Mouse (Mus musculus): Measurements from ENCODE around the gene Actbl2. TPM values are rescaled to one million over a fixed set of nuclear protein-coding genes. Genes with fewer than 3 reads are reported as not detected.
A peak's percentile ranks its signal among the peaks of the same experiment; 100 is the strongest.

Actbl2 gene
- total RNA-seq, 4 experiments from 2014 or later = 0.13 TPM; not detected in 3

DNA sequence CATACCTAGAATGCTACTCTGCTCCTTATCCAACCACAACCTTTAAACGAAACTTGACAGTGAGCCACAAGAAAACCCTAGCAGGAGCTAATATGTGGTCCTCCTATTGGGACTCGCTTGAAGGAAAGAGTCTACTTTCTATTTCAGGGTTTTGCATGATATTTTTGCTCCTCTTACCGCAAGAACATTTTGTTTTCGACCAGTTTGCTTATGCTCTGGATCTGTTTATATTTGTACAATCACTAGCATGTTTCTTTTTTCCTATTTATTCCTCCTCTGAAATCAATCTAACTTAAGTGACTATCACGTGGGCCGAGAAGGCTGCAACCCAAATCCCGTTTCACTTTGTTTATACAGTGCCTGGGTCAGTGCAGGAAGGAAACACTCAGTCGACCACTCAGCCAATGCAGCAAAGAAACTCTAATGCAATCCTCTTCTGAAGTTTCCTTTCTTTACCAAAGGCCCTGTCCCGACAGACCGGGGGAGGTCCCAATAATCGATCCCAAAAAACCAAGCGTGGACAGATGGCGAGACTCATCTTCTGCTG is 15.0 kb downstream of the Actbl2 start:
- DNase-seq (ENCODE audit: low spot score in 2 of 2) = no peak

GRCm38 (mm10) chr13:111271868-111272267 is 17.1 kb downstream of the Actbl2 start:
- DNase-seq (ENCODE audit: low spot score in 2 of 2) = no peak

- no peak for DNase-seq (ENCODE audit: low spot score in 2 of 2)
These were observed 31.9 kb downstream of the Actbl2 start for GRCm38 (mm10) chr13:111286461-111287385.

- no peak for DNase-seq (ENCODE audit: low spot score in 2 of 2)
These were observed 36.5 kb downstream of the Actbl2 start for GRCm38 (mm10) chr13:111291161-111291957.

GRCm38 (mm10) chr13:111291958-111292493 is 37.2 kb downstream of the Actbl2 start:
- peak; percentile 40 to 58 for DNase-seq (ENCODE audit: low spot score in 2 of 2)

DNA sequence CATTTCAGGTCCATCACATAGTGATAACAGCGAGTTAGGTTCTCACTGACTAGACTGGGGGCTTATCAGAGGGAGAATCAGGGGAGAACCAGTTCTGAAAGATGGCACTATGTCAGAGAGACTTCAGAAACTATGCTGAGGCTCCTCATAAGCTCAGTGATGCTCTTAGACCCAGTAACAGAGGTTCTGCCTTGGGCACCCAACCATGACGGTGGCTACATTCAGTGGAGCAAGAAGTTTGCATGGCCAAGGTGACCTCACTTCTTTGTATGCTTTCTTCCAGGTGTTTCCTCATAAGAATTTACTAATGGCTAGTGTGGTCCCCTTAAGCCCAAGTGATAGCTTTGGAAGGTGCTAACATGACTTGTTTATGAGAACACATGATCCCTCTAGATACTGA is 38.7 kb downstream of the Actbl2 start:
- DNase-seq (ENCODE audit: low spot score in 2 of 2) = no peak

- no peak for DNase-seq (ENCODE audit: low spot score in 2 of 2)
These were observed 40.2 kb downstream of the Actbl2 start for GRCm38 (mm10) chr13:111294965-111295494.

DNA sequence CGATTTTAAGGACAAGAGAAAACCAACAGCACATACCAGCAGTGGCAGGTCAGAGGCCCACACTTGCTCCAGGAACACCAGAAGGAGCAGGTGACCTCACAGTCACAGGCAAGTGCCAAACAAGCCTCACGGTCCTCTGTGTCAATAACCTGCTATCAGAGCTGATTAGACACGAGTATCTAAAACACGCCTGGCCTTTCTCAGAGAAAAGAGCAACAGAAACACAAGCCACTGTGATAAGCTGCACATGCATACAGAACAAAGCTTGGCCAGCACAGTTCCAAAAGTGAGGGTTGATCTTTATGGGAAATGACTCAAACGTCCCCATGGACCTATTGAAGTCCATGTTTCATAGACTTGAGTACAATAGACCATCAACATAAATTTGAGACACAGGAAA is 41.2 kb downstream of the Actbl2 start:
- DNase-seq (ENCODE audit: low spot score in 2 of 2) = no peak

GRCm38 (mm10) chr13:111297614-111298013 is 42.8 kb downstream of the Actbl2 start:
- DNase-seq (ENCODE audit: low spot score in 2 of 2) = no peak

DNA sequence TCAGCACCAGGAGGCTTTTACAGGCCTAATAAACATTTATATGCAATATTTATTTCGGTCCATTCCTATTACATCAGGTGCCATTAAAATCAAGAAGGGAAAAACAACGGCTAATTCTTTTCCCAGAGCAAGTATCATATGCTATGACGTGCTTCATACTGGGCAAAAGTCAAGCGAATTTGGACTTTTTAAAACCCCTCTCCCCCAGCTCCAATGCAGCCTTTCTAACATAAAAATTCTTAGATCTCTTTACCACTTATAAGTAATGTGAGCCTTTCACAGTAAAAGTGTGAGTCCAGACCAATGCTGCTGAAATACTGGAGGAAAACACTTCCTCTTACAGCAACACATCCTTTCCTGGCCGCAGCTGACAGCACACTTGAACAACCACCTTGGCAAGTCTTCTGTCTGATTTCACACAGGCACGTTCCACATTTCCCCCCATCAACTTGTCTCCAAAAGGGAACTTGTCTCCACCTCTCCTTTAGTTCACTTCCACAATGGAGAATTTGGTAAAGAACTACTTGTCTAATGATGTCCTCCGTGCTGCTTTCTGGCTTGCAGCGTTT is 44.4 kb downstream of the Actbl2 start:
- no peak for DNase-seq (ENCODE audit: low spot score in 2 of 2)

GRCm38 (mm10) chr13:111300846-111301245 is 46.0 kb downstream of the Actbl2 start:
- no peak for DNase-seq (ENCODE audit: low spot score in 2 of 2)

DNA sequence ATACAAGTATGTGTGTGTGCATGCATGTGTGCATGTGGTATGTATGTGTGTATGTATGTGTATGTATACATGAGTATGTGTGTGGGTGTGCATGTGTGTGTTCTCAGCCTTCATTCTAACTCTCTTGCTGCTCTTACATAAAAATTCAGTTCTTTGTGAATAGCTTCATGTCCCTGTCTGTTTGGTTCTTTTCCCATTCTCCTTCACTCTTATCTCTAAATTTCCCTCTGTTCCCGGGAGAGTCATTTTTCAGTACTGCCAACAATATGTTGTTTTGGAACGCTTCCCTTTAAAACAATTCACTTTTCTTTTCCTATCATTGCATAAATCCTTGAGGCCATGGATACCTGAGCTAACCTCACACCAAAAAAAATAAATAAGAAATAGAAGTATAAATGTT is 46.6 kb downstream of the Actbl2 start:
- DNase-seq (ENCODE audit: low spot score in 2 of 2) = no peak

DNA sequence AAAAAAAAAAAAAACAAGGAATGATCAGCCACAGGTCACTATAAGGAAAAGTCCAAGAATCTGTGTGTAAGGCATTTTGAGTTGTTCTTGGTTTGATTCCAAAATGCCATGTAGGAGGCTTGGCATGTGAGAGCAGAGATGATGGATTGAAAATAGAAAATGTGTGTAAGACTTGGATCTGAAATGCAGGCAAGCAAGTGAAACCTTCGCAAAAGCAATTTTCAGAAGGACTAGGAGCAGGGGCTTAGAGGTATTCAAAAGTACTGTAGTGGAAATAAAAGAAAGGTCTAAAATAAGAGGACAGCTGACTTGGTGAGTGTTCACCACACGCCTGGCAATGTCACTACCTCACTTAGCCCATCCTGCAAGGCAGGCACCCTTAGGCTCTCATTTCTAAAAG is 49.4 kb downstream of the Actbl2 start:
- DNase-seq (ENCODE audit: low spot score in 2 of 2) = no peak

DNA sequence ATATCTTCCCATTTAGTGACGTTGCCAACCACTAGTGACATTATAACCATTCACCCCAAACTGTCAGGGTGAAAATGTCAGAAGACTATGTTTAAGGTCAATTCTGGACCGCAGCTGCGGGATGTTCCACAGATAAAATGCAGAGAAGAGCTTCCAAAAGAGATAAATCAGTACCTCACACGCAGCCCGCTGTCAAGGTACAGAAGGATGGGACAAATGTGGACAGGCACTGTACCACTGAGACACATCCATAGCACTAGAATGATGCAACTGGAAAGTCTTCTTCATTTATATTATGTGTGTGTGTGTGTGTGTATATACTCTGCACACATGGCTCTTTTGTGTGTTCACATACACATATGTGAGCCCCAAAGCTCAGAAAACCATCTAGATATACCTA is 49.9 kb downstream of the Actbl2 start:
- no peak for DNase-seq (ENCODE audit: low spot score in 2 of 2)

Other genes starting within 250 kb of the Actbl2 start
- gene Gpbp1, start 235.1 kb downstream of the Actbl2 start, total RNA-seq (2022) = 100 to 1,000 TPM in 1 of 4 experiments, 10 to 100 TPM in 3; 82.3 to 102 (median 90.8) TPM

All from left cerebral cortex, adult 8-10 months (tissue).